Mouse (Mus musculus) urinary bladder, postnatal 25 days (tissue): Measurements from ENCODE around the gene Hspa12b.

Experiments used
- DNase-seq: peaks from one replicate; pipeline ENCODE4 v3.0.0; 2022; ENCODE audit warnings: low spot score

Hspa12b gene

GRCm38 (mm10) chr2:131127161-131127730 lies at the start of gene Hspa12b:
Hspa12b (plus strand) TSS chr2:131127280.
- DNase-seq: peak; percentile 40

GRCm38 (mm10) chr2:131080507-131080906 lies 46.6 kb upstream of the Hspa12b start:
- DNase-seq: no peak

GRCm38 (mm10) chr2:131084206-131084605 lies 42.9 kb upstream of the Hspa12b start:
- no peak for DNase-seq

- DNase-seq: no peak
Measured at GRCm38 (mm10) chr2:131086667-131087390, 40.3 kb upstream of the Hspa12b start, which contains the start of gene Siglec1. Siglec1 (minus strand) TSS chr2:131086765.

GRCm38 (mm10) chr2:131088581-131088980 lies 38.5 kb upstream of the Hspa12b start:
- no peak for DNase-seq

- DNase-seq: no peak
Measured at GRCm38 (mm10) chr2:131089634-131090033, 37.4 kb upstream of the Hspa12b start.

GRCm38 (mm10) chr2:131090852-131091251 lies 36.2 kb upstream of the Hspa12b start:
- DNase-seq: no peak

GRCm38 (mm10) chr2:131093577-131093976 lies 33.5 kb upstream of the Hspa12b start:
- DNase-seq: no peak

GRCm38 (mm10) chr2:131094823-131095222 lies 32.3 kb upstream of the Hspa12b start:
- peak; percentile 66 for DNase-seq

- peak; percentile 54 for DNase-seq
Measured at GRCm38 (mm10) chr2:131096101-131096795, 30.8 kb upstream of the Hspa12b start.

GRCm38 (mm10) chr2:131097087-131097486 lies 30.0 kb upstream of the Hspa12b start:
- DNase-seq: no peak

GRCm38 (mm10) chr2:131101530-131101929 lies 25.6 kb upstream of the Hspa12b start:
- DNase-seq: no peak

- DNase-seq: peak; percentile 5
Measured at GRCm38 (mm10) chr2:131104021-131104420, 23.1 kb upstream of the Hspa12b start.

- DNase-seq: peak; percentile 1
Measured at GRCm38 (mm10) chr2:131105061-131105460, 22.0 kb upstream of the Hspa12b start.

GRCm38 (mm10) chr2:131105989-131106388 lies 21.1 kb upstream of the Hspa12b start:
- DNase-seq: peak; percentile 0

- peak; percentile 2 for DNase-seq
Measured at GRCm38 (mm10) chr2:131118968-131119574, 8.0 kb upstream of the Hspa12b start.

GRCm38 (mm10) chr2:131124166-131124565 lies 2.9 kb upstream of the Hspa12b start:
- DNase-seq: peak; percentile 4

- DNase-seq: peak; percentile 1
Measured at GRCm38 (mm10) chr2:131125157-131125963, 1.7 kb upstream of the Hspa12b start.

- peak; percentile 2 for DNase-seq
Measured at GRCm38 (mm10) chr2:131125964-131126815, 890 bp upstream of the Hspa12b start.

- peak; percentile 3 for DNase-seq
Measured at GRCm38 (mm10) chr2:131128211-131128610, 1.1 kb downstream of the Hspa12b start.
